Mouse (Mus musculus): Measurements from ENCODE around the gene Fggy.

DNA sequence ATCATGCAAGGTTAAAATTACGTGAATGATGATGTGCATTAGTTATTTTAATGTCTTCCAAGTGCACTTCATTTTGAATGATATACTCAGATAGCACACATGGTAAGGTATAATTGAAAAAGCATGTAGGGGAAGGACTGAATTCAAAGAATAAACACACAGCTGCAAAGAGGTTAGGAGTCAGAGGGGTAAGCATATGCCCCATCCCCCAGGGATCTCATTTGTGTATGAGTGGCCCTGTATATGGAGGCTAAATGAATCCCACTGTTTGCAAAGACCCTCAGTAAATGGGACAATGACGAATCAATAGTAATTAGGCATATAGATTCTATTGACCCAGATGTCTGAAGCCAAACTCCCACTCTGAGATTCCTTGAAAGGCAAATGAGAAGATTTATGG lies 262.3 kb downstream of the Fggy start:
- TF ChIP-seq ELF1 (IDR thresholded peaks at IDR 0.05; ENCODE audit: low read depth, low read length) (no peak), MAZ (IDR thresholded peaks at IDR 0.05; ENCODE audit: low read depth, low read length) (no peak), HCFC1 (IDR thresholded peaks at IDR 0.05; ENCODE audit: low read depth, low read length) (no peak), TCF12 (IDR thresholded peaks at IDR 0.05; ENCODE audit: low read depth, low read length) (no peak), TAL1 (IDR thresholded peaks at IDR 0.05; ENCODE audit: low read length) (no peak)
